Mouse (Mus musculus): ENCODE measurements around the gene Car5a.

- TF ChIP-seq POLR2A (IDR thresholded peaks at IDR 0.05; ENCODE audit: insufficient read depth, low read depth, low read length) (no peak), CTCF (IDR thresholded peaks at IDR 0.05; ENCODE audit: insufficient read depth, low read depth, low read length) (no peak)
Measured at GRCm38 (mm10) chr8:121971488-121972058, 26.9 kb upstream of the Car5a start.

Measured in olfactory bulb, adult 2 months (tissue).